Mouse (Mus musculus) heart, embryonic 14.5 days (tissue): ENCODE measurements around the gene Commd1. TPM values are rescaled to one million over a fixed set of nuclear protein-coding genes. Genes with fewer than 3 reads are reported as not detected.

ENCODE experiments used
- ATAC-seq: fragments of 200-750 bp; cut with Nextera tagmentation; 2 replicates; pipeline ENCODE4 v1.8.0; 2017; ENCODE audit warnings: low read depth, moderate TSS enrichment; ENCODE audit not compliant: insufficient number of reproducible peaks, insufficient read depth, low FRiP score
- H3K27ac ChIP-seq, 2 experiments: fragments of 200-500 bp in 1 of 2; fragments of 300-500 bp in 1 of 2; sonication (generic) in 1 of 2; replicated peaks in 1 of 2; 2 replicates each; pipeline ENCODE4 v1.5.1; 2012 to 2014; ENCODE audit warnings: low read depth in 2 of 2, low read length in 2 of 2, control low read depth in 1 of 2, mild to moderate bottlenecking in 1 of 2, mixed read lengths in 1 of 2; ENCODE audit not compliant: control insufficient read depth in 1 of 2, insufficient read depth in 1 of 2
- H3K27me3 ChIP-seq: fragments of 300-500 bp; sonication (generic); 2 replicates; pipeline ENCODE4 v1.6.1; 2014; ENCODE audit warnings: mild to moderate bottlenecking, low read length, control low read depth; ENCODE audit not compliant: control insufficient read depth, insufficient read depth
- H3K36me3 ChIP-seq: fragments of 300-500 bp; sonication (generic); 2 replicates; pipeline ENCODE4 v1.6.1; 2014; ENCODE audit warnings: mild to moderate bottlenecking, control low read depth, low read length, mixed read lengths; ENCODE audit not compliant: control insufficient read depth, insufficient read depth
- H3K4me1 ChIP-seq, 2 experiments: fragments of 200-500 bp in 1 of 2; fragments of 300-500 bp in 1 of 2; sonication (generic) in 1 of 2; 2 replicates each; pipeline ENCODE4 v1.6.1; 2012 to 2014; ENCODE audit warnings: low read length in 2 of 2, control low read depth in 1 of 2, mixed read lengths in 1 of 2; ENCODE audit not compliant: control insufficient read depth in 2 of 2, insufficient read depth in 2 of 2
- H3K4me2 ChIP-seq: fragments of 300-500 bp; sonication (generic); 2 replicates; pipeline ENCODE4 v1.6.1; 2014; ENCODE audit warnings: mild to moderate bottlenecking, low read length
- H3K4me3 ChIP-seq, 2 experiments: fragments of 200-500 bp in 1 of 2; fragments of 300-500 bp in 1 of 2; sonication (generic) in 1 of 2; 2 replicates each; pipeline ENCODE4 v1.5.1; 2012 to 2014; ENCODE audit warnings: low read length in 2 of 2, mild to moderate bottlenecking in 2 of 2, control low read depth in 1 of 2, low read depth in 1 of 2, moderate library complexity in 1 of 2; ENCODE audit not compliant: control insufficient read depth in 1 of 2, insufficient read depth in 1 of 2
- H3K9ac ChIP-seq: fragments of 300-500 bp; sonication (generic); 2 replicates; pipeline ENCODE4 v1.6.1; 2014; ENCODE audit warnings: mild to moderate bottlenecking, low read length
- H3K9me3 ChIP-seq: fragments of 300-500 bp; sonication (generic); 2 replicates; pipeline ENCODE4 v1.6.1; 2016; ENCODE audit warnings: low read length, control low read depth; ENCODE audit not compliant: control insufficient read depth
- WGBS: fragments of 180-500 bp; shearing (Covaris S2); extraction: QIAGEN DNeasy Blood & Tissue Kit; methylation state at CpG from one replicate; pipeline ENCODE4 v1.1.7; 2014; 5-methylcytosine and 5-hydroxymethylcytosine counted together
- polyA plus RNA-seq: library from polyadenylated mRNA; unstranded; fragments of >200 nt; fragmentation: Nextera tagmentation; extraction: Ambion mirVana; gene quantifications from 2 replicates; pipeline ENCODE4 v1.2.1, GENCODE M21; 2014

Commd1 gene
- polyA plus RNA-seq, 1 experiment from 2014 or later, result 392 TPM

DNA sequence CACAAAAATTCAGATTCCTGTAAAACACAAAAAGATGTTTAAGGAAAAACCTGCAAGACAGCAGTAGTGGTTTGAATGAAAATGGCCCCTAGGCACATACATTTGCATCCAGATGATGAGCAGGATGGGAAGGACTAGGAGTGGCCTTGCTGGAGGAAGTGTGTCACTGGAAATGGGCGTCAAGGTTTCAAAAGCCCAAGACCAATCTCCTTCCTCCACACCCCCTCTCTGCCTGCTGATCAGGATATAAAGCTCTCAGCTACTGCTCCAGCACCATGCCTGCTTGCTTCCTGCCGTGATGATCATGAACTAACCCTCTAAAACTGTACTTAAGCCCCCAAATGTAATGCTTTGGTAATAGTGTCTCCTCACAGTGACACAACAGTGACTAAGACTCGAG, 82.1 kb downstream of the Commd1 start:
- Histone ChIP-seq H3K4me2 (no peak overlapping the region), H3K27me3 (no peaks in the 10 kb centered on the region), H3K9me3 (no peaks in the 10 kb centered on the region), H3K36me3 (peaks cover 16% of the 10 kb centered on the region), H3K27ac (no peak overlapping the region), H3K4me3 (no peak overlapping the region), H3K4me1 (no peaks in the 10 kb centered on the region), H3K9ac (no peak overlapping the region)
- ATAC-seq, result no peak
- WGBS, result 76% methylated on average over 3 of the region's 3 CpGs

DNA sequence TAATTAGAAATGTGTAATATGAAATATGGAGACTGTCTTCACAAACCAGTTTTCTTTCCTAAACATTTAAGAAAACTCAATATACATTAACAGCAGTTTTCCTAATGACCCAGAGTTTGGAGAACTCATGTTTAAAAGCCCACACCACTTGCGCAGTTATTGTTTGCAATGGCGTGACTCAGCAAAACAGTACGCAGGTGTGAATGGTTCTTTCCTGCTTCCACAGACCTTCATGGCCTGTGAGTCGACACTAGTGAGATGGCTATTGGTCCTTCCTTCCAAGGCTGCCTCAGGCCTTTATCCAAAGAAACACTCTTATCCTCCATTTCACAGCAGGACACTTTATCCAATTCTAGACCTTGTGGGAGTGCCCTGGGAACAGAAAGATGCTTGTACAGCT, 84.5 kb downstream of the Commd1 start:
- H3K27me3 ChIP-seq, result no peaks in the 10 kb centered on the region
- peaks cover 16% of the 10 kb centered on the region for H3K36me3 ChIP-seq
- H3K9me3 ChIP-seq, result no peaks in the 10 kb centered on the region
- WGBS, result 86% methylated on average over 4 of the region's 4 CpGs
- H3K9ac ChIP-seq, result no peak overlapping the region
- H3K27ac ChIP-seq, result no peak overlapping the region
- no peaks in the 10 kb centered on the region for H3K4me1 ChIP-seq
- H3K4me3 ChIP-seq, result no peak overlapping the region
- no peak overlapping the region for H3K4me2 ChIP-seq
- no peak for ATAC-seq

DNA sequence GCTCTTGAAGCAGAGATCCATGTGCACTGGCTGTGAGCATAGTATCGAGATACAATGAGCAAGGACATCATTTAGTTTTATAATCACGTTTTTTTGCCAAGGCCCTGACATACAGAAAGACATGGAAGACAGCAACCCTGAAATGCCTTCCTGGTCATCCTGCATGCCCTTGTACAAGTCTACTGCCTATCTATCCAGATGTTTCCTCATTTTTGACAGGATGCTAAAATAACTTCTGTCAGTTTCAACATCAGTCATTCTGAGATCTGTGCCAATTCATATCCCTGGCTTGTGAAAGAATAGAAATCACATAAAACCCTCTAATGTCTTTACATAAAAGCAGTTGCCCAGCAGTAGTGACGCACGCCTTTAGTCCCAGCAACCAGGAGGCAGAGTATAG, 85.1 kb downstream of the Commd1 start:
- ATAC-seq, result no peak
- no peaks in the 10 kb centered on the region for H3K9me3 ChIP-seq
- H3K27ac ChIP-seq, result no peak overlapping the region
- no peak overlapping the region for H3K4me2 ChIP-seq
- WGBS, result 87% methylated on average over 4 of the region's 4 CpGs
- no peaks in the 10 kb centered on the region for H3K4me1 ChIP-seq
- no peaks in the 10 kb centered on the region for H3K27me3 ChIP-seq
- no peak overlapping the region for H3K9ac ChIP-seq
- H3K36me3 ChIP-seq, result peaks cover 16% of the 10 kb centered on the region
- no peak overlapping the region for H3K4me3 ChIP-seq

DNA sequence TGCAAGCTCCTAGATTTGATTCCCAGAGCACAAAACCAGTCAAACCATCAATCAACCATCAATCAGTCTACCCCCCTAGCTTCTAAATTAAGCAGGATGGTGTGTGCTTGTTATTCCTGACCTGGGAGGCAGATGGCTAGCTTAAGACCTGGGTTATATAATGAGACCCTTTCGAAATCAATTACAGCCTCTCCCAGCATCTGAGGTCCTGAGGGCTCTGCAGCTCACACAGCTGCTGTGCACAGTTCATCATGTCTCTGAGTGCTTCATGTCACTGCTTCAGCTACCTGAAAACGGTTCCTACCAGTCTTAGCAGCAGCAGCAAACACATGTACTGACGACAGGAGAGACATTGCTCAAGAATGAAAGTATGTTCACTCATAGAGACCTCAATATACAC, 89.1 kb downstream of the Commd1 start:
- ATAC-seq, result no peak
- Histone ChIP-seq H3K9ac (no peak overlapping the region), H3K4me3 (no peak overlapping the region), H3K36me3 (no peaks in the 10 kb centered on the region), H3K4me2 (no peak overlapping the region), H3K27ac (no peak overlapping the region), H3K27me3 (no peaks in the 10 kb centered on the region), H3K4me1 (peaks cover 3% of the 10 kb centered on the region in 2 experiments; a peak in 2 of 4 replicates), H3K9me3 (no peaks in the 10 kb centered on the region)
- WGBS, result 70% methylated on average over 3 of the region's 3 CpGs

DNA sequence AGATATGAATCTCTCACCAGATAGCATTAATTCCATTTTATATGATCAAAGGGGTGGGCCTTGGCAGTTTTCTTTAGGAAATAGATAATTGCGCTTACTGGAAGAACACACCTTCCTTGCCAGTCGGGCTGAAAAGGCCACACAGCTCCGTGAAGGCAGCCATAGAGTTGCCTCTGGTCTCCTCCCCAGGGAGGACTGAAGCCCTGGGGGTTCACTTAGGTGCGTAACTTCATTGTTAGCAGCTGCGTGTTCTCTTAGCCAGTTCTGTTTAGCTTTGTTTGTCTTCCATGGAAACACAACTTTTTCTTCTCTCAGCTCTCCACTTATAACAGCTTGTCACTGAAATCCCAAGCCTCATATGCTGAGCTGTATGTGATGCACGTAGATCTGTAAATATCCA, 89.7 kb downstream of the Commd1 start:
- 68% methylated on average over 6 of the region's 6 CpGs for WGBS
- no peaks in the 10 kb centered on the region for H3K36me3 ChIP-seq
- no peaks in the 10 kb centered on the region for H3K27me3 ChIP-seq

DNA sequence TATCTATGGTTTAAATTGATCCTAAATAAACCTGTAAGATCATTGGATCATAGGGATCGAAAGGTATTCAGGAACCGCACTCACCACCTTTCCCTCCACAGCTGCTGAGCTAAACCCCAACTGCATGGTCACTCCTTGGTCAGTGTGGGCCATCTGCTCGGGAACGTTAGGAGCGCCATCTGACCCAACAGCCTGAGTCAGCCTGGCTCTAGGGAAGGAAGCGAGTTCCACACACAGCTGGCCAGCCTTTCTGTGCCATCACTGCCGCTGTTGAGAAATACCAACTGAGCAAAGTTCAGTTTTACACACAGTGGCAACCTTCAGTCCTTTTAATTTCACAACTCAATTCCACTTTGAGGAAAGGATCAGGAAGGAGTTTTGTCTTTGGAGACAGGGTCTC, 90.3 kb downstream of the Commd1 start:
- H3K4me2 ChIP-seq, result no peak overlapping the region
- H3K4me1 ChIP-seq, result peaks cover 5% of the 10 kb centered on the region in 2 experiments; a peak in 2 of 4 replicates
- no peaks in the 10 kb centered on the region for H3K9me3 ChIP-seq
- WGBS, result 88% methylated on average over 7 of the region's 7 CpGs
- no peak overlapping the region for H3K27ac ChIP-seq
- H3K4me3 ChIP-seq, result no peak overlapping the region
- ATAC-seq, result no peak
- H3K36me3 ChIP-seq, result no peaks in the 10 kb centered on the region
- H3K27me3 ChIP-seq, result no peaks in the 10 kb centered on the region
- no peak overlapping the region for H3K9ac ChIP-seq

More for the DNA sequence above, 89.7 kb downstream of the Commd1 start:
- no peak for ATAC-seq
- no peak overlapping the region for H3K27ac ChIP-seq
- H3K4me2 ChIP-seq, result no peak overlapping the region
- no peak overlapping the region for H3K4me3 ChIP-seq
- H3K4me1 ChIP-seq, result peaks cover 5% of the 10 kb centered on the region in 2 experiments; a peak in 2 of 4 replicates
- no peak overlapping the region for H3K9ac ChIP-seq
- H3K9me3 ChIP-seq, result no peaks in the 10 kb centered on the region

DNA sequence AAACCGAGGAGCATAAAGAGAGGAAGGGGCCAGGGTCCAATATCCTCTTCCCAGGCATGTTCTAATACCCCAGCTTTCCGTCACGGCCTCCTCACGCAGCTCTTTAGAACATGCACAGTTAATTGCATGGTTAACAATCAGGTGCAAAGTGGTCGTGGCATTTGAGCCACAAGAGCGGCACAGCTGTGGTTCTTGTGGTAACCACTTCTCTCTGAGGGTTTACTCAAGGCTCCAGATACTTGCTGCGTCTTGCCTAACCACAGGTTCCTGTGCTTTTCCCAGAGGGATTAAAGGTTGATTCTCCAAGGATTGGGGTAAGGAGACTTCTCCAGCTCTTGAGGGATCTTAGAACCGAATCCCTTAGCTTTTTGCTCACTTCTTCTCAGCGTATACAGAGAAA, 90.9 kb downstream of the Commd1 start:
- H3K4me2 ChIP-seq, result no peak overlapping the region
- no peak overlapping the region for H3K27ac ChIP-seq
- H3K4me3 ChIP-seq, result no peak overlapping the region
- no peaks in the 10 kb centered on the region for H3K27me3 ChIP-seq
- no peaks in the 10 kb centered on the region for H3K36me3 ChIP-seq
- no peak overlapping the region for H3K9ac ChIP-seq
- ATAC-seq, result no peak
- WGBS, result 82% methylated on average over 9 of the region's 9 CpGs
- no peaks in the 10 kb centered on the region for H3K9me3 ChIP-seq
- H3K4me1 ChIP-seq, result peaks cover 5% of the 10 kb centered on the region in 2 experiments; a peak in 2 of 4 replicates

DNA sequence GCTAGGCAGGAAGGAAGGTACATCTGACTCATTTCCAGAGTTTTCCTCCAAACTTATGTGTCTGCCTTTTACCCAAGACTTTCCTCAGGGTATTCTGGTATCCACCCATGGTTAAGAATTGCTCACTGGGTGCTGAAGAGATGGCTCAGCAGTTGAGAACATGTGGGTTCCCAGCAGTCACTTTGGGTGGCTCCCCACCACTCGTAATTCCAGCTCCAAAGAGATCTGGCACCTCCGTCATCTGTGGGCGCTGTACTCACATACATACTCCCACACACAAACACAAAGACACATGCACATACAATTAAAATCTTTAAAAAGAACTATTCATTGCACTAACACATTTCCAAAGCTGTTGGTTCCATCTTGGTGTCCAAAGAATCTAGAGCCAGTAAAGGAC, 93.0 kb downstream of the Commd1 start:
- Histone ChIP-seq H3K36me3 (no peaks in the 10 kb centered on the region), H3K4me1 (peaks cover 5% of the 10 kb centered on the region in 2 experiments; a peak in 2 of 4 replicates), H3K9me3 (no peaks in the 10 kb centered on the region), H3K27ac (no peak overlapping the region), H3K4me2 (no peak overlapping the region), H3K27me3 (no peaks in the 10 kb centered on the region), H3K4me3 (no peak overlapping the region), H3K9ac (no peak overlapping the region)
- no peak for ATAC-seq
- WGBS, result 92% methylated on average over 3 of the region's 3 CpGs
